Mouse (Mus musculus) layer of hippocampus, adult 2 months (tissue): ENCODE measurements at regions not wholly inside any gene's neighbourhood (a gene's known extent, or its start where the extent isn't known, plus 50 kb on each side); places are given as distances from the start of the nearest gene placed in this dataset.
A peak's percentile ranks its signal among the peaks of the same experiment; 100 is the strongest.
"Not testable (repeated sequence)": the region's sequence is repeated elsewhere in the genome, so short reads cannot be mapped to it uniquely, and the experiment has no call there.

Experiments used
- DNase-seq, 2 experiments: peaks; one replicate each; pipeline ENCODE4 v3.0.0; 2022; ENCODE audit warnings: low spot score in 2 of 2
- H3K27ac ChIP-seq: fragments of 200-600 bp; 2 replicates; pipeline ENCODE4 v1.8.1; 2022
- H3K4me3 ChIP-seq: fragments of 200-600 bp; 2 replicates; pipeline ENCODE4 v1.8.1; 2022; ENCODE audit warnings: mild to moderate bottlenecking
- CTCF ChIP-seq: fragments of 200-600 bp; conservative IDR thresholded peaks from 2 replicates; pipeline ENCODE4 v1.8.1; 2022; ENCODE audit warnings: antibody characterized with exemption, mild to moderate bottlenecking, moderate library complexity

DNA sequence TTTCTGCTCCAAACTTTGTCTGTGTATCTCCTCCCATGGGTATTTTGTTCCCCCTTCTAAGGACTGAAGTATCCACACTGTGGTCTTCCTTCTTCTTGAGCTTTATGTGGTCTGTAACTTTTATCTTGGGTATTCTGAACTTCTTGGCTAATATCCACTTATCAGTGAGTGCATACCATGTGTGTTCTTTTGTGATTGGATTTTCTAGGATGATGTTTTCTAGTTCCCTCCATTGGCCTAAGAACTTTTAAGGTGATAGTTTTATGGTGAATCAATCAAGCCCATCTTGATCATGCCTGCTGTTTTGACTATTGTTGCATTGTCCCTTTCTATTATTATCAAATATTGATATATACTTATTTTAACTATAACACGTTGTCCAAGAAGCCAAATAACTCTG is 779.4 kb upstream of the Tpm3-rs7 start:
- not testable (repeated sequence) for DNase-seq, H3K27ac ChIP-seq, H3K4me3 ChIP-seq

DNA sequence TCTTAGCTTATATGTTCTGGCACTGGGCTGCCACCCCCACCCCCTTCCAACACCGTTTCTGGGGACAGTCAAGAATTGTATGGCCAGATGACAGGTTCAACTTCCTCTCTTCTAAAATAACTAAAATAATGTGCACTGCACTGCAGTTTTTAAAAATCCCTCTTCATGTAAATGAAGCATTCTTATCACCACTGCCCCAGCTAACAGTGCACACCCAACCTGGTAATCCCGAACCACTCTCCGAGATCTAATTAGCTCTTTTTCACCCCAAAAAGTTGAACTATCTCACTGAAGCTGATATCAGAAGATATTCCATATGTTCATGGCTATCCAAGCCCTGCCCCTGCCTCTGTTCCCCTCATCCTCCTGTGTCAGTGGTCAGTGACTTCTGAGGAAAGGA is 778.5 kb upstream of the Tpm3-rs7 start:
- no peak for TF ChIP-seq CTCF
- Histone ChIP-seq H3K27ac (no peak overlapping the region), H3K4me3 (no peak overlapping the region)
- DNase-seq, result no peak

DNA sequence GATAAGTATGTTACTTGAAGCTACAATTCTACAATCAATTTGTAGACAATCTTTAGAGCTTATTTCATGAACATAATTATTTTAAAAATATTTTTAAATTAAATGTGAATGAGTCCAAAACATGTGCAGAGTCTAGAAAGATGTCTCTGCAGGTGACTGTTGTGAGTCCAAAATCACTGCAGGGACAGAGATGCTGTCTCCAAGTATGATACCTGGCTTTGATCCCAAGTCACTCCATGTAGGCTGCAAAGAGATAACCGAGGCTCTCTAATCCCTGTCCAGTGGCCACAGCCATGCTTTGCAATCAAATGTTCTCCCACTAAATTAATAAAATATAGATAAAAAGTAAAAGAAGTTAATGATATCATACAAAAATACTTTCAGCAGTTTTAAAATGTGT is 772.1 kb upstream of the Tpm3-rs7 start:
- Histone ChIP-seq H3K4me3 (no peak overlapping the region), H3K27ac (no peak overlapping the region)
- no peak for TF ChIP-seq CTCF
- DNase-seq, result no peak

DNA sequence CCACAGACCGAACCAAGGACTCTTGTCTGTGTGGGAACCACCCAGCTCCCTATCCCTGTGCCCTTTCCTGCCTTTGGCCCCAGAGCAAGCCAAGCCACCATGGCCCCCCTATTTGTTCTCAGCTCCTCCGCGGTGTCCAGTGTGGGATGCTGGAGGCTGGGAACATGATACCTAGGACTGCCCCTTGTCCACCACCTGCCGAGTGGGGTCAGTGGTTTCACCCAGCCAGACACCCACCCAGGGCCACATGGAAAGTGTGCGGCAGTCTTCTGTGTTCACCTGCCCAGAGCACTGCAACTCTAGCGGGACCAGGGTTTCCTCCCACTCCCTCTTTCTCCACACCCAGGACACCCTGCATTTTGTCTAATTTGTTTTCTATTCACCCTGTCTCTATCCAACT is 765.6 kb upstream of the Tpm3-rs7 start:
- Histone ChIP-seq H3K4me3 (no peak overlapping the region), H3K27ac (no peak overlapping the region)
- DNase-seq, result no peak
- no peak for TF ChIP-seq CTCF

DNA sequence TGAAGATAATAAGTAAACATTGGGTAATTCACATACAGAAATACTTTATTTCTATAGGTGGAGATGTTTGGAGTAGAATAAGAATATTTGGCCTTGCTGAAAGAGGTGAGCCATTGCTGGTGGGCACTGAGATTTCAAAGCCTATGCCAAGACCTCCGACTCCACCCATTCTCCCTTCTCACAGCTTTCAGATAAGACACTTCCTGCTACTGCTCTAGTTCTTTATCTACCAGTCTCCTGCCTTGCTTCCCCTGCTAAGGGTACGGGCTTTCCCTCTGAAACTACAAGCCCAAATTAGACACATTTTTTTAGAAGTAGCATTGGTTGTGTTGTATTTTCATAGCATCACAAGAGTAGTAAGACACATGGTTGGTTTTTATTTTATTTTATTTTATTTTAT is 752.2 kb upstream of the Tpm3-rs7 start:
- H3K27ac ChIP-seq, result no peak overlapping the region
- no peak for DNase-seq
- TF ChIP-seq CTCF, result no peak
- no peak overlapping the region for H3K4me3 ChIP-seq

DNA sequence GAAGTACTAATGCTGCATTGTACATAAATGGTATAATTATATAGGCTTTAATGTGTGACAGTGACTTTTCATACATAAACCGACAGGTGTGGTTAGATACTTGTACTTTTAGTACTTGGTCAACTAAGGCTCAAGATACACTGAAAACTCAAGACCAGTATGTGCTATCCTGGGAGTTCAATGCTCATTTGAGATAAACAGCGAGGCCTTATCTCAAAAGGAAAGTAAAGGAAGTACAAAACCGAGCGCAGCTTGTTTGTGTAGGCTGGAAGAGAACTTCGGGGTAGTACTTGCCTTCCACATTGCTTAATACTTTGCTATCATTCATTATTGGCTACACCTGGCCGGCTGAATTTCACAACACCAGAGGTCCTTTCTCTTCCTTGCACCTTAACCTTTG is 719.7 kb upstream of the Tpm3-rs7 start:
- Histone ChIP-seq H3K27ac (no peak overlapping the region), H3K4me3 (no peak overlapping the region)
- no peak for DNase-seq
- TF ChIP-seq CTCF, result no peak

DNA sequence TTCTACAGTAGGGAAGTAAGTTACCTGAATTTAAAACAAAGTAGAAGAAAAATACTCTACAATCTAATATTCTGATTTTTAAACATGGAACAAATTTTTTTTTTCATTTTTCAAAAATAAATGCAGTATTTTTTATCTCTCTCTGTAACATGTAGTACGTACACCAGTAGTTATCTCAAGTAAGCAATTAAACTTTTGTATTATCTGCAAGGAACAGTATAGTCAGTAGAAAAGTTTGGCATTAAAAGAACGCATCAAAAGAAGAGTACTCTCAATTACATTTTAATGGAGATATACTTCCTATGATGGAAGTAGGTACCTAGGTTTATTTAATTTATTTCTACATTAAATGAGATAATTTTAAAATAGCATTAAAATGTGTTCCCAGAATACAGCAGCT is 693.7 kb upstream of the Tpm3-rs7 start:
- no peak for TF ChIP-seq CTCF
- DNase-seq, result no peak
- H3K27ac ChIP-seq, result no peak overlapping the region
- H3K4me3 ChIP-seq, result no peak overlapping the region

DNA sequence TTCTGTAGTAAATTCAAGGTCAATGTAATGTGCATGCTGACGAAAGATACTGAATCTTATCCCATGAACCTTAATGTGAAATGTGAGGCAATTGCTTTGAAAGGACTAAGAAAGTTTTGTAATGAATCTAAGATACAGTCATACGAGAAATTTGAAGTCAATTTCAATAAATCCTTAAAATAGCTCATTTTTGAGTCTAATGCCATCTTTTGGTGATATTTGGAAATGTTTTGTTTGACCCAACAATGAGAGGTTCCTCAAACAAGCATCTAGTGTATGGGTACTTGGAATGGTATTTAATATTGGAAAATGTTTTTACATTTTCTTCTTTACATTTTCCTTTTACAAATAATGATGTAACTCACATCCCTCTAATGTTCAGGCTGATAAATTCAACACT is 656.8 kb upstream of the Tpm3-rs7 start:
- TF ChIP-seq CTCF, result peak; percentile 63
- H3K4me3 ChIP-seq, result no peak overlapping the region
- no peak for DNase-seq
- no peak overlapping the region for H3K27ac ChIP-seq

DNA sequence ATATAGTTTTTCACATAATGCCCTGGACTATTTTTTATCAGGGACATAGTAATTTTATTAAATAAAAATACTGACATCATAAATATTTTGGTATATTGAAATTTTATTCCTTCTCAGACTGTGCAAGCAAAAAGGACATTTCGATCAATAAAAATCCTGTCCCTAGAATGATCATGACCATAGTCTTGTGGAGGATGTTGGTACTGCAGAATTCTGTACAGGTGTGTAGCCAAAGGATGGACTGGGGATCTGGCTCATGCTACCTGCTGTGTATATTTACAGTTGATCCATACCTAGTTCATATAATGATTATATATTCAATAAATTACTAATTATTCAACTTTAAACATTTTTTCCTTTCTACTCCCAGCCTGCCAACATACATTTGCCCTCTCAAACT is 654.6 kb upstream of the Tpm3-rs7 start:
- no peak overlapping the region for H3K4me3 ChIP-seq
- no peak; the same call in 1 of the 2 replicates for TF ChIP-seq CTCF
- DNase-seq, result no peak
- H3K27ac ChIP-seq, result no peak overlapping the region

DNA sequence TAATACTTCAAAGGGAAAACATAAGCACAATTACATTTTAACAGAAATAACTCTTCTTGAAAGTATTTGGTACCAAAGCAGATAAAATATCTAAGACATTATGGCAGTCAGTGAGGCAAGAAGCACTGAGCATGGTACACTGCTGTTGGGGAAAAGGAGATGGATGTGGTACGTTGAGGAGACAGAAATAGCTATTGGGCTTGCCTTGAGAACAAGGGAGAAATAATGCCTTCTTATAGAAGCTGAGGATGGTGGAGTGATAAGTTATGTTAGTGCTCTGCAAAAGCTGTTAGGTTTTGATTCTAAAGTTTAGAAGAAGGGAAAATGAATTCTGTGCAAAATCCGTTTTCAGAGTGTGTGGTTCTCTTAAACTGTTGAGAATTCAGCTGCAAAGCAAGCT is 633.7 kb upstream of the Tpm3-rs7 start:
- no peak overlapping the region for H3K27ac ChIP-seq
- no peak overlapping the region for H3K4me3 ChIP-seq
- TF ChIP-seq CTCF, result no peak
- no peak for DNase-seq

DNA sequence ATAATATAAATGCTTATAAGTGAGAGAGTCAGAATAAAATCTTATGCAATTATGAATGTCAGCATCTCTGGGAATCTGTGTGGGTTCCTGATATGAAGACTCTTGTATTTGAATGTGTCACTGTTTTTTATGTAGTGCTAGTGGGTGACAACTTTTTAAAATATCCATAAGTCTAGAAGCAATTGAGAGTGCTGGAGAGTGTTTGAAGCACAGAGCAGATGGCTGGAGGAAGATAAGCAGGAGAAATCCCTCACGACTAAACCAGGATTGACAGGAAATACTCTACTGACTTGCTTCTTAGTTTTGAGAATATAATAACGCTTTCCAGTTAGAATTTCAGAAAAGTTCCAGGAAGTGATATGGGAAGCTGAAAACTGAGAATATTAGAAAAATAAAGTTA is 628.4 kb upstream of the Tpm3-rs7 start:
- TF ChIP-seq CTCF, result no peak
- DNase-seq, result peak in 1 of 2 experiments; percentile 34

DNA sequence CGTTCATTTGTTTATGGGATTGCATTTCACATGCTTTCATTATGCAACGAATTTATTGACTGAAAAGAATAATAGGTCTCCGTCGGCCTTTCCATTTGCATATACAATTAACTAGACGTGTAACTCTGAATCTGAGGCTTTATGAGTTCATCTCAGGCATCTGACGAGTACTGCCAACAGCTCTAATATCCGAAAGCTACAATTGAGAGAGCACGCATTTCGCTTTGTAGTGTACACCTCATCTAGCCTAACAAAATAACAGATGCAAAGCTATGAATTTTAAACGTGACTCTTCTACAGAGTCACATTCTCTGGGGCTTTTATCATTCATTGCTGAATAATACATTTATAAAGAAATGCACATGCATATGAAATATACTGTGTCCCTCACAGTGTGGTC is 594.9 kb upstream of the Tpm3-rs7 start:
- no peak for TF ChIP-seq CTCF
- no peak for DNase-seq
- Histone ChIP-seq H3K4me3 (no peak overlapping the region), H3K27ac (no peak overlapping the region)

More for the DNA sequence above, 628.4 kb upstream of the Tpm3-rs7 start:
- Histone ChIP-seq H3K27ac (no peak overlapping the region), H3K4me3 (no peak overlapping the region)
